Mouse (Mus musculus) testis, postnatal 10 days (tissue): ENCODE data around the gene Col12a1.

ENCODE experiments used
- DNase-seq: peaks from one replicate; pipeline ENCODE4 v3.0.0; 2021; ENCODE audit warnings: low spot score

The Col12a1 gene

GRCm38 (mm10) chr9:79605722-79606121 is 112.9 kb downstream of the Col12a1 start:
- DNase-seq, result no peak

- no peak for DNase-seq
Observed at GRCm38 (mm10) chr9:79604546-79604945, 114.1 kb downstream of the Col12a1 start.

GRCm38 (mm10) chr9:79603448-79603847 is 115.2 kb downstream of the Col12a1 start:
- DNase-seq, result no peak

GRCm38 (mm10) chr9:79600237-79600570 is 118.4 kb downstream of the Col12a1 start:
- DNase-seq, result no peak

GRCm38 (mm10) chr9:79599395-79600236 is 119.0 kb downstream of the Col12a1 start:
- no peak for DNase-seq

GRCm38 (mm10) chr9:79598578-79598977 is 120.1 kb downstream of the Col12a1 start:
- no peak for DNase-seq

GRCm38 (mm10) chr9:79586415-79587195 is 132.0 kb downstream of the Col12a1 start:
- no peak for DNase-seq

GRCm38 (mm10) chr9:79566838-79567237 is 151.8 kb downstream of the Col12a1 start:
- no peak for DNase-seq

GRCm38 (mm10) chr9:79553297-79553696 is 165.3 kb downstream of the Col12a1 start:
- DNase-seq, result no peak
